Mouse (Mus musculus): ENCODE data around the gene Dlx3. TPM values are rescaled to one million over a fixed set of nuclear protein-coding genes. Genes with fewer than 3 reads are reported as not detected.

Dlx3 gene
- total RNA-seq (2021), result under 1 TPM; 0.34 to 0.60 TPM
- long read RNA-seq, experiment 1, transcript Dlx3-201 (3 exons, 2,607 nt), result major isoform, 5 of 6 reads
- long read RNA-seq, experiment 1, partial matches to known transcripts, result 1 of 6 reads
- long read RNA-seq, experiment 1, other reads (novel, unspliced or antisense), result 0 of 6 reads
- long read RNA-seq, experiment 2, partial matches to known transcripts, result 0 of 1 reads
- long read RNA-seq, experiment 2, other reads (novel, unspliced or antisense), result 1 of 1 reads

DNA sequence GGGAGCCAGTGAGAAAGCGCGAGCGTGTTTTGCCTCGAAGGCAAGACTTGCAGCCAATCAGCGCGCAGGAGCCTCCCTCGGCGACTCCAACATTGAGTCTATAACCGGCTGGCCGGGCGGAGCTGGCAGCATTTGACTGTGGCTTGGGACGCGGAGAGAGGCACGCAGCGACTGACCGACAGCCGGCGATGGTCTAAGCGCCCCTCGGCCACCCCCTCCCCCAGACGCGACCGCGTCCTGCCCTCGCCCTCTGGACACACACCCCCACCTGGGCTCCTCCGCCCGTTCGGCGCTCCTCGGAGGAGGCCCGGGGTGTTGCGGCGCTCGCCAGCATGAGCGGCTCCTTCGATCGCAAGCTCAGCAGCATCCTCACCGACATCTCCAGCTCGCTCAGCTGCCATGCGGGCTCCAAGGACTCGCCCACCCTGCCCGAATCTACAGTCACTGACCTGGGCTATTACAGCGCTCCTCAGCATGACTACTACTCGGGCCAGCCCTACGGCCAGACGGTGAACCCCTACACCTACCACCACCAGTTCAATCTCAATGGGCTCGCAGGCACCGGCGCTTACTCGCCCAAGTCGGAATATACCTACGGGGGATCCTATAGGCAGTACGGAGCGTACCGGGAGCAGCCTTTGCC lies at the start of gene Dlx3:
TSS of gene Dlx3 (plus strand) at position 130 of the 643 bp plus-strand sequence.
- DNase-seq (ENCODE audit: low spot score in 2 of 2), result no peak

GRCm38 (mm10) chr11:95070140-95071107 lies 49.5 kb upstream of the Dlx3 start:
- no peak for DNase-seq (ENCODE audit: low spot score in 2 of 2)

- DNase-seq (ENCODE audit: low spot score in 2 of 2), result no peak
Measured at GRCm38 (mm10) chr11:95071266-95071665, 48.7 kb upstream of the Dlx3 start.

GRCm38 (mm10) chr11:95072136-95072535 lies 47.8 kb upstream of the Dlx3 start:
- DNase-seq (ENCODE audit: low spot score in 2 of 2), result no peak

DNA sequence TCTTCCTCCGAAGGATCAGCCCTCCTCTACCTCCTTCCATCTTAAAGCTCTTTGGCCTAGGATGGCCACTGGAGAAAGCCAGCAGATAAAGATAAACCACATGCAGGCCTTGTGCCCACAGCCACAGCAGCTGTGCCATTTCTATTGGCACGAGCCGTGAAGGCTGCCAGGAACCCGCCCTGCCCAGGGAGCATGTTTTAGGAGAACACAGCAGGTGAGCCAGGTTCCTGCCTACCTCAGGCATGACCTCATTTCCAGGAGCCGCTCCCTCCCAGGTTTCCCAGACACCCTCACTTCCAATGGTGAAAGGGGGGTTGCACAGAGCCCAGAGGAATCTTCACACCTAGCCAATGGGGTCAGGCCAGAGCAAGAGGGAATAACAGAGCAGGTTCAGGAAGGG lies 47.1 kb upstream of the Dlx3 start:
- no peak for DNase-seq (ENCODE audit: low spot score in 2 of 2)

DNA sequence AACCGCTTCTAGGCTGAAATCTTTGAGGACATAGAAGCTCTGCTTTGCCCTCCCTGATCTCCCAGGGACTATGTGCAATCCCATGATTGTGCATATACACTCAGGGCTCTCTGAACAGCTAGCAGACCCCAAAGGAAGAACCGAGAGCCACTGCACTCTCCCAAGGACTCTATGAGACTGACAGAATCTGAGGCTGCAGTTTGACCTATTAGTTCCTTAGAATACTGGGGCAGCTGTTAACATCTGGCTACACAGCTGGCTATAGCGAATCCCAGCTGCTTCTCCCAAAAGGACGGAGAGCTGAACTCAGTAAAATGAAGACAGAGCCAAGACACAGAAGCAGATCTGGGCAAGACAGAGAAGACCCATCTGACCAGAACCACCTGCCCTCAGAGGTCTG lies 46.1 kb upstream of the Dlx3 start:
- DNase-seq (ENCODE audit: low spot score in 2 of 2), result no peak

DNA sequence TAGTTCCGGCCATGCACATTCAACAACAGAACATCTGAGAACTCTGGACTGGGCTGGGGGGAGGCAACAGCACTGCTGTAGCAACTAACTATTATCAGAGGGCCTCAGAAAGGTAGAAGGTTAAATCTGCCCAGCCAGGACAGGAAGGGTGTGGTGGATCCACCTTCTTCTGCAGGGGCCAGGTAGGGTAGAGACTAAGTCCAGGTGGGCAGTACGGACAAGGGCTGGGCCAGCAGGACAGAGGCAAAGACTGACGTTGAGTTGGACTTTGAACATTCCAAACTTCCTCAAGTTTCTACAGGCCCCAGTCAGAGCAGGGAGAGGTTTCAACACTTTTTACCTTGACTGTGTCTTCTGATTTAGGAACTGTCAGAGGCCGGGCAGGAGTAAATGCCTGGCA lies 45.2 kb upstream of the Dlx3 start:
- no peak for DNase-seq (ENCODE audit: low spot score in 2 of 2)

DNA sequence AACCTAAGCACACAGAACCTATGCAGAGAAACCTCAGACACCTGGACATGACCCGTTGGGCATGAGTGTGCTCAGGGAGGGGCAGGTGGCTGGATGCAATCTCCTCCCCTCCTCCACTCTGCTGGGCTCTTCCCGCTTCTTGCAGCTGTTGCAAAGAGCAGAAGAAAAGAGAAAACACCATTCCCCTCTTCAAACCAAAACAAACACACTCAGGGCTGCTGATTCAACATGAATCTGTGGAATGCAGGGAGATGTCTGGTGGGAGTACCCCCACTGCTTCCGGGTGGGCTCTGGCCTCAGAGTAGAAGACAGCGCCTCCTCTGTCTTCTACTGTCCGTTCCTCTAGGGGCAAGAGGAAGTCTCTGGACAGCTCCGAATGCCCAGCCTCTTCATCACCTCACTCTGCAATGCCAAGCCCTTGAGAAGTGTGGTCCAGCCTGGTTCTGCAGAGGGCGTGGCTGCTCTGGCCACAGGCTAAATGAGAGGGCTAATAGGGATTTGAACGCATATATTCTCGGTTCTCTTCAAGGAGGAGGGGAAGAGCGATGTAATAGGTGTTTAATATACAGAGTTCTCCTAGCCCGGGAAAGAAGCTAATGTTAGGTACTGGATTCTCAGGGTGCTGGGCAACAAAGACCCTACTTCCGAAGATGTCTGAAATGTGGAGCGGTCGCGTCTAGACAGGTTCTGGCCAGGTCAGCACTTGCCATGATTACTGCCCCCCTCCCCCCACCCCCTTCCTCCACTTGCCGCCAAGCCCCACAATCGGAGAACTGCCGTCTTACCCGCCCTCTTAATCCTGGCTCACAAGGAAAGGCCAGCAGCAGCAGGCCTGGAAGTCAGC lies 44.5 kb upstream of the Dlx3 start:
- no peak for DNase-seq (ENCODE audit: low spot score in 2 of 2)

GRCm38 (mm10) chr11:95076041-95076535 lies 43.8 kb upstream of the Dlx3 start:
- DNase-seq (ENCODE audit: low spot score in 2 of 2), result no peak

GRCm38 (mm10) chr11:95076536-95077111 lies 43.3 kb upstream of the Dlx3 start, which contains the start of gene Itga3:
Itga3 (minus strand) TSS chr11:95076801.
- DNase-seq (ENCODE audit: low spot score in 2 of 2), result peak in 1 of 2 experiments; percentile 47

DNA sequence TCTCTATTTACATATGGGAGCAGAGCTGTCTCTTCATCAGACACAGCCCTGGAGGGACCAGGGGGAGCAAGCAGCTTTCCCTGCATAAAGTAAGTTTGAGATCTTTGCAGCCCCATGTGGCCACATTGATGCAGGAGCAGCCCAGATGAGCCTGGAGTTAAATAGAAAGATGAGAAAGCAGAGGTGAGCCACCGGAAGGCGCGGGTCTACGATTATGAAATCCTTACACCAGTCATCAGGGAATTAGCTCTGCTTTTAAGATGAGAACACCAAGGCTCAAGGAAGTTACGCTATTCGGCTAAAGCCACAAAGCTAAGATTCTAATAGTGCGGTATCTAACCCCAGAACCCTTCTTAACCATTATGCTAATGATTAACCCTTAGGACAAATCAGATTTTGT lies 42.0 kb upstream of the Dlx3 start:
- DNase-seq (ENCODE audit: low spot score in 2 of 2), result no peak

DNA sequence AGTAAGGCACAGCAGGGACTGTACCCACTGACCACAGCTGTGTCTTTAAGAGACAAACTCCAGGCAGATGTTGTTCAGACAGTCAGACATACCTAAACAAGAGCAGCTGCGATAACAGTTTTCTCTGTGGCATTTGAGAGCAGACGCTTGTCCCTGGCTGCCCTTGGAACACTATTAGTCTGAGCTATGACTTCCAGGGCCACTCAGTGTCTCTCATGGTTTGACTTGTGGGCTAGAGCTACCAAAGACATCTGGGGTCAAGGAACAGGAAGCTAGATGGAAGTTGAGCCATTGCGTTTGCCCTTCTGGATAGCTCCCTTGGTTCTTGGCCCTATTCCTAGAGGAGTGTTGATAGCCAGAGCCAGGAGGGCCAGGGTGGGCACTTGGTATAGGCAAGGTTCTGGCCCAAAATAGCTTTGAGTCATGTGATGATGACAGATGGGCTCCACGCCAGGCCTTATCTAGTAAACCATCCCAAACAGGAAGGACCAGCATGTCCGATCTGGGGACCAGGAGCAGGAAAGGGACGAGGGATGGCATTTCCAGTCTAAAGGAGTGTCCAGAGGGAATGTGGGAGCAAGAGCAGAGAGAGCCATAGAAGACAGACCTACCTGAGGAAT lies 40.6 kb upstream of the Dlx3 start:
- DNase-seq (ENCODE audit: low spot score in 2 of 2), result no peak

- no peak for DNase-seq (ENCODE audit: low spot score in 2 of 2)
Measured at GRCm38 (mm10) chr11:95080783-95081182, 39.1 kb upstream of the Dlx3 start.

GRCm38 (mm10) chr11:95082896-95083295 lies 37.0 kb upstream of the Dlx3 start:
- no peak for DNase-seq (ENCODE audit: low spot score in 2 of 2)

GRCm38 (mm10) chr11:95084175-95084574 lies 35.7 kb upstream of the Dlx3 start:
- DNase-seq (ENCODE audit: low spot score in 2 of 2), result no peak

- no peak for DNase-seq (ENCODE audit: low spot score in 2 of 2)
Measured at GRCm38 (mm10) chr11:95084811-95085382, 35.0 kb upstream of the Dlx3 start.

DNA sequence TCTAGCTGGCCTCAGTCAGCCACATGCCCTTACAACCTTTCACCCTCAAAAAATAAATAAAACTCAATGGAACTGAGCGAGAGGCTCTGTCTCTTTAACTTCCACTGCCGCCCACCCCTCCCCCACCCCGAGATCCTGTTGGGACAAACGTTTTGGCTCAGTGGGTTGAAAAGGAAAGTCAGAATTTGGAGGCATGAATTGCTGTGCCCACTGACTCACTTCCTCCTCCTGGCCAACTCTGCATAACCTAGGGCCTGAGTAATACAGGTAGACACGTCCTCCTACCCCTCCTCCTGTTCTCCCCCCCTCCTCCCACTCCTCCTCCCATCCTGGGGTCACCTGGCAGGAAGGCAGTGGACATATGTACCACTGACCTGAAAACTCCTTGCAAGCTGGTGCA lies 34.2 kb upstream of the Dlx3 start:
- no peak for DNase-seq (ENCODE audit: low spot score in 2 of 2)

DNA sequence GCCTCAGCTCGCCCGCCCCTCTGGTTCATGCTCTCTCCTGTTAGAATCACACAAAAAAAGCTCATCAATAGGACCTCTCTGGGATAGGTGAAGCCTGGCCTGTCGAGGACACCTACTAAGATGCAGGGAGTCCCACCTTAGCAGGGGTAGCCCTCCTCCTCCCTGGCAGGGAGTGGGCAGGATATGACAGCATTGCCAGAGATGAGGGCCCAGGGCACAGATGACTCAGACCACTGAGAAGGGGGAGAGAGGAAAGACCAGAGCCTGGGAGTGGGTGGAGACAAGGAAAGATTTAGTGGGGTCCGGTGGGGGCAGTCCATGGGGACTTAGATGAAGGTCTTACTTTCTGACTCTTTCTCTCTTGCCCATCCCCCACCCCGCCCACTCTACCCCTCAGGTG lies 33.7 kb upstream of the Dlx3 start:
- no peak for DNase-seq (ENCODE audit: low spot score in 2 of 2)

Data from gastrocnemius, postnatal 4 days (tissue).